Mouse (Mus musculus) liver, embryonic 14.5 days (tissue): Measurements from ENCODE around the gene Cdan1.

Experiments
- CTCF ChIP-seq: IDR thresholded peaks from 2 replicates; pipeline ENCODE4 v1.5.1; 2016; ENCODE audit warnings: antibody characterized with exemption, low read depth, control low read depth
- EP300 ChIP-seq: IDR thresholded peaks from 2 replicates; pipeline ENCODE4 v1.6.1; 2016; ENCODE audit warnings: antibody characterized with exemption, low read depth

DNA sequence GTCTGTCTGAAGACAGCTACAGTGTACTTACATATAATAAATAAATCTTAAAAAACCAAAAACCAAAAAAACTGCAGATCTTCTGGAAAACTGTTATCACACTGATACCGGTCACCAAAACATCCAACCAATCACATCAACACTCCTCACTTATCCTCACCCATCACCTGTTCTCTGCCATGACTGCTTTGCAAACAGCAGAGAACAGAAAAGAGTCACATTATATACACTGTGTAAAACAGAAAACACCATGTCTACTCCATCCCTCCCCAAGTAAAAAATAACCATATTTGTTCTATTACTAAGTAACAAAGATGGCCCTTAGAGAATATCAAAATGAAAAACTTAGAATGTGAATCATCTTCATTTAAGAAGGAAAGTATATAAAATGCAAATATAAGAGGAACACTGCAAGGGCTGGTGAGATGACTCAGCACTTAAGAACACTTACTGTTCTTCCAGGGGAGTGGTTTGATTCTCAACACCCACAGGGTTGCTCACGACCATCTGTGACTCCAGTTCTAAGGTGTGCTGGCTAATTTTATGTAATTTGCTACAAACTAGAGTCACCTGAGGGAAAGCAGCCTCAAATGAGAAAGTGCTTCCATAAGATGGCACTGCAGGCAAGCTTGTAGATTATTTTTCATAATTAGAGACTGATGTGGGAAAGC, 79.5 kb downstream of the Cdan1 start:
- TF ChIP-seq CTCF: no peak
- TF ChIP-seq EP300: no peak
